Mouse (Mus musculus) thymus, adult 2 months (tissue): ENCODE measurements around the gene Map1s.

ENCODE experiments used
- CTCF ChIP-seq: fragments of 200-500 bp; IDR thresholded peaks from 2 replicates; pipeline ENCODE4 v1.5.1; 2012; ENCODE audit warnings: mild to moderate bottlenecking, control low read depth, low read length, moderate library complexity, borderline replicate concordance; ENCODE audit not compliant: control insufficient read depth, poor library complexity, insufficient read depth; ENCODE audit errors: extremely low read depth
- POLR2A ChIP-seq: fragments of 200-500 bp; IDR thresholded peaks from 2 replicates; pipeline ENCODE4 v1.6.1; 2012; ENCODE audit warnings: mild to moderate bottlenecking, low read length, control low read depth, moderate library complexity; ENCODE audit not compliant: control insufficient read depth, poor library complexity, insufficient read depth; ENCODE audit errors: extremely low read depth

DNA sequence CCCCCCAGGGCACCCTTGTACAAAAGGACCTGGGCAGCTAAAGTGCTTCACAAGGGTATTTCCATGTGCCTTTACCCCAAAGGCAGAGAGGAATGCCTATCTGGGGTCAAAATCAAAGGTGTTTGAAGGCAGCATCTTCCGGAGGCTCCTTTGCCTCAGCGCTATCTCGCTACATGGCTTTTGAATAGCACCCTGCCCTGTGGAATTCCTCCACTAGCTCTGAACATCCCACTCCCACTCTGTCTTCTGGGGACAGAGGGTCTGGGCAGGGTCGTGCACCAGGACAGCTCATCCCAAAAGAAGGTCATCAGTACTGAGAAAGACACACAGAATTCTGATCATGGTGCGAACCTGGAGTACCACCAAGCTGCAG is 36.5 kb upstream of the Map1s start:
- TF ChIP-seq CTCF (no peak), POLR2A (no peak)
